Mouse (Mus musculus): ENCODE measurements at regions not wholly inside any gene's neighbourhood (a gene's known extent, or its start where the extent isn't known, plus 50 kb on each side); places are given as distances from the start of the nearest gene placed in this dataset.

GRCm38 (mm10) chr15:34775714-34776113 lies 418.0 kb upstream of the 9430069I07Rik start:
- peak; percentile 53 to 64 for ATAC-seq (replicated peaks in 1 of 2; ENCODE audit: insufficient read depth in 1 of 2, low FRiP score in 2 of 2, low TSS enrichment in 1 of 2, low read depth in 1 of 2, poor library complexity in 2 of 2, severe bottlenecking in 2 of 2)

GRCm38 (mm10) chr15:34751746-34752145 lies 394.1 kb upstream of the 9430069I07Rik start:
- no peak for ATAC-seq (replicated peaks in 1 of 2; ENCODE audit: insufficient read depth in 1 of 2, low FRiP score in 2 of 2, low TSS enrichment in 1 of 2, low read depth in 1 of 2, poor library complexity in 2 of 2, severe bottlenecking in 2 of 2)

GRCm38 (mm10) chr15:34751021-34751420 lies 393.3 kb upstream of the 9430069I07Rik start:
- no peak for ATAC-seq (replicated peaks in 1 of 2; ENCODE audit: insufficient read depth in 1 of 2, low FRiP score in 2 of 2, low TSS enrichment in 1 of 2, low read depth in 1 of 2, poor library complexity in 2 of 2, severe bottlenecking in 2 of 2)

DNA sequence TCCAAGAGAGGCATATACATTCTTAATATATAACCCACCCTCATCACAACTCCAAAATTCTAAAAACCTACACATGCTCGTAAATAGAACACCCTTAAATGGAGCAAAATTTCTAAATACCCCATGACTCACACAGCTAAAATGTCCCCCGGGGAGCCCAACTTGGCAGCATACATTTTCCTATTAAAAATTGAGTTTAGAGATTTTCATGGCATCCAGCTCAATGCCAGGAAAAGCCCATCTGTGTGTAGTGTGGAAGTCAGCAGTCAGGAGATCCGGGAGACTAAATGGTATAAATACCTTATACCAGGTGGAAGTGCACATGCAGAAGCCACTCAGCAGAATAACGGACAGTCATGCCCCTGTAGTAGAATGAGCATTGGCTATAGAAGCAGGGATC lies 389.4 kb upstream of the 9430069I07Rik start:
- no peak for ATAC-seq (replicated peaks in 1 of 2; ENCODE audit: insufficient read depth in 1 of 2, low FRiP score in 2 of 2, low TSS enrichment in 1 of 2, low read depth in 1 of 2, poor library complexity in 2 of 2, severe bottlenecking in 2 of 2)

DNA sequence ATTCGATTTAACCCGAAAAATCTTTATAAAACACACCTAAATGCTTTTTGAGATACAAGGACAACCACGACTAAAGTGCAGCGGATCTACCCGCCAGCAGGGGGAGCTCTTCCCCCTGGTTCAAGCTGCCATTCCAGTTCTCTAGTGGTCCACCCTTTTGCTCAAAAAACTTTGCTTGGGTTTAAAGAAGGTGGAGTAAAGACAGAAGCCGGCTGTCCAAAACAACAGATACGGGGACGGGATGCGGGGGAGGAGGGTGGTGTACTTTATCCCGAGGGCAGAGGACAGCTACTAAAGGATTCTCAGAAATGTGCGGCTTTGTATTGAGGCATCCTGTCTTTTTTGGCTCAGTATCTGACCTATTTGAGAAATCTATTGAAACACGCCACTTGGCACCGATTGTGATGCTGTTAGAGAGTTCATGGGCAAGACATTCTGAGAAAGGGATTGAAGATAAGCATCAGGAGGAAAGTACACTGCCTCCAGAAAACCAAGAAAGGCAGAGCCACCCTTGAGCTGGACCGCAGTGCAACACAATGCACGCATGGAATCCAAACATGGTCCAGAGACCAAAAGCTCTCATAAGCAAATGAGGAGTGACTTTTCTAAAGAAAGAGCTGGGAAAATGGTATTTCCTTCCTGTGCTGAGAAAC lies 385.6 kb upstream of the 9430069I07Rik start:
- no peak; a peak in 1 of 4 replicates for ATAC-seq (replicated peaks in 1 of 2; ENCODE audit: insufficient read depth in 1 of 2, low FRiP score in 2 of 2, low TSS enrichment in 1 of 2, low read depth in 1 of 2, poor library complexity in 2 of 2, severe bottlenecking in 2 of 2)

DNA sequence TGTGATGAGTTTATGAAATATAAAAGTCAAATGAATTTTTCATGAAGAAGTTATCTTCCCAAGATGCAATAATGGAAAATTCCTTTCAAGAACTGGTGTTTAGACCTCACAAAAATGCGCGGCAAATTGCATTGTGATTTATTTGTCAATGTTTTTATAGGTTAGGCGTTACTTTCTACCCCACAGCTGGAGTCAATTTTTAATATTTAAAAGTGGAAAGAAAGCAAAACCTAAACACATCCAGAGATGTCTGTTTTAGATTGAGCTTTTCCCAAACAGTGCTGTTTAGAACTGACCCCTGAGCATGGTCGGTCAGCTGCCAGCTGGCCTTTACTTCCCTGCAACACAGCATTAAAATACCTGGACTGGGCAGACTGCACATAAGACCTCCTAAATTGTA lies 383.8 kb upstream of the 9430069I07Rik start:
- ATAC-seq (replicated peaks in 1 of 2; ENCODE audit: insufficient read depth in 1 of 2, low FRiP score in 2 of 2, low TSS enrichment in 1 of 2, low read depth in 1 of 2, poor library complexity in 2 of 2, severe bottlenecking in 2 of 2) = no peak

Measured in hematopoietic stem cell, adult 5-6 weeks (primary cell).